Mouse (Mus musculus) spleen, adult 2 months (tissue): Measurements from ENCODE around the gene Gpc5. TPM values are rescaled to one million over a fixed set of nuclear protein-coding genes. Genes with fewer than 3 reads are reported as not detected.

ENCODE experiments used
- DNase-seq, 2 experiments: peaks; one replicate each; pipeline versions ENCODE4 v3.0.0 to v3.0.0-alpha.2; 2012 to 2021; ENCODE audit warnings: low spot score in 2 of 2, low read depth in 1 of 2
- H3K27ac ChIP-seq: fragments of 200-500 bp; 2 replicates; pipeline ENCODE4 v1.5.1; 2012; ENCODE audit warnings: low read length, inconsistent platforms; ENCODE audit not compliant: insufficient read depth
- H3K27me3 ChIP-seq: fragments of 200-500 bp; 2 replicates; pipeline ENCODE4 v1.6.1; 2012; ENCODE audit warnings: mild to moderate bottlenecking, moderate library complexity, low read length, inconsistent platforms; ENCODE audit not compliant: control insufficient read depth, insufficient read depth
- H3K36me3 ChIP-seq: fragments of 200-500 bp; 2 replicates; pipeline ENCODE4 v1.6.1; 2012; ENCODE audit warnings: mild to moderate bottlenecking, low read length, inconsistent platforms; ENCODE audit not compliant: control insufficient read depth, insufficient read depth
- H3K4me1 ChIP-seq: fragments of 200-500 bp; 2 replicates; pipeline ENCODE4 v1.6.1; 2011; ENCODE audit warnings: inconsistent platforms; ENCODE audit not compliant: control insufficient read depth, insufficient read depth, insufficient read length
- H3K4me3 ChIP-seq: fragments of 200-500 bp; 2 replicates; pipeline ENCODE4 v1.5.1; 2011; ENCODE audit warnings: mild to moderate bottlenecking, inconsistent platforms; ENCODE audit not compliant: insufficient read depth, insufficient read length; ENCODE audit errors: extremely low read depth
- CTCF ChIP-seq: fragments of 200-500 bp; IDR thresholded peaks from 2 replicates; pipeline ENCODE4 v1.5.1; 2011; ENCODE audit warnings: mild to moderate bottlenecking, inconsistent platforms; ENCODE audit not compliant: insufficient read depth, insufficient read length, insufficient replicate concordance; ENCODE audit errors: extremely low read depth
- POLR2A ChIP-seq: fragments of 200-500 bp; IDR thresholded peaks from 2 replicates; pipeline ENCODE4 v1.6.1; 2011; ENCODE audit warnings: low read depth, low read length, inconsistent platforms
- WGBS: fragments of 180-500 bp; shearing (Covaris S2); methylation state at CpG from one replicate; pipeline ENCODE4 v1.1.7; 2018; 5-methylcytosine and 5-hydroxymethylcytosine counted together
- polyA plus RNA-seq: library from polyadenylated mRNA; depleted of rRNA; stranded (reverse); fragments of >200 nt; gene quantifications from 2 replicates; pipeline ENCODE4 v1.2.3, GENCODE M21; 2012

The Gpc5 gene
- polyA plus RNA-seq, 1 experiment, result not detected

GRCm38 (mm10) chr14:115976062-115976461, 884.0 kb downstream of the Gpc5 start:
- Histone ChIP-seq H3K36me3 (no peaks in the 10 kb centered on the region), H3K4me3 (no peak overlapping the region), H3K27me3 (no peaks in the 10 kb centered on the region), H3K27ac (no peak overlapping the region), H3K4me1 (no peaks in the 10 kb centered on the region)
- TF ChIP-seq CTCF (no peak), POLR2A (no peak)
- 88% methylated on average over 1 of the region's 1 CpGs for WGBS
- no peak for DNase-seq

GRCm38 (mm10) chr14:115979233-115979632, 887.2 kb downstream of the Gpc5 start:
- TF ChIP-seq CTCF (no peak), POLR2A (no peak)
- no peak for DNase-seq

DNA sequence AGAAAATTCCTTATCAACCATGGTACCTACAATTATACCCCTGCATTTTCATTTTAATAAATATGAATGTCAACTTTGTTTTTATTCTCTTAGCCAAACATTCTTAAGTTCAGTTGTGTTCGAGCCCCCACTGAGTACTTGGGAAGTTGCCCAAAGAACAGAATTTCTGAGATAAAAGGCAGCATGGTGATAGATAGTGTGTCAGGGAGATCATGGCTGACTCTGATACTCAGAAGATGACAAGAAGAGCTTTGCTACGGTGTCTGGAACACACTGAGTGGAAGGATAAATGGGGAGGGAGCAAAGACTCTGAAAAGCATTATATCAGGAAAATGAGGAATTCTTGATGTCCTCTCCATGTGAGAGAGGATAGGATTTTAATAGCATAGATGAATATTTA, 898.7 kb downstream of the Gpc5 start:
- TF ChIP-seq POLR2A (no peak), CTCF (no peak)
- Histone ChIP-seq H3K36me3 (no peaks in the 10 kb centered on the region), H3K27ac (no peak overlapping the region), H3K4me3 (no peak overlapping the region), H3K27me3 (no peaks in the 10 kb centered on the region), H3K4me1 (no peaks in the 10 kb centered on the region)
- DNase-seq, result no peak
- WGBS, result 72% methylated on average over 2 of the region's 2 CpGs

More at GRCm38 (mm10) chr14:115979233-115979632, 887.2 kb downstream of the Gpc5 start:
- H3K27ac ChIP-seq, result no peak overlapping the region
- H3K27me3 ChIP-seq, result no peaks in the 10 kb centered on the region
- no peak overlapping the region for H3K4me3 ChIP-seq
- 17% methylated on average over 2 of the region's 2 CpGs for WGBS
- no peaks in the 10 kb centered on the region for H3K4me1 ChIP-seq
- no peaks in the 10 kb centered on the region for H3K36me3 ChIP-seq

- TF ChIP-seq POLR2A (no peak), CTCF (no peak)
- H3K4me3 ChIP-seq, result no peak overlapping the region
- no peak overlapping the region for H3K27ac ChIP-seq
- no peak for DNase-seq
- no peaks in the 10 kb centered on the region for H3K4me1 ChIP-seq
- WGBS, result 75% methylated on average over 5 of the region's 5 CpGs
- no peaks in the 10 kb centered on the region for H3K36me3 ChIP-seq
- H3K27me3 ChIP-seq, result no peaks in the 10 kb centered on the region
These were observed 901.6 kb downstream of the Gpc5 start for GRCm38 (mm10) chr14:115993520-115994106.

- Histone ChIP-seq H3K27ac (no peak overlapping the region), H3K4me3 (no peak overlapping the region), H3K36me3 (no peaks in the 10 kb centered on the region), H3K27me3 (no peaks in the 10 kb centered on the region), H3K4me1 (no peaks in the 10 kb centered on the region)
- TF ChIP-seq CTCF, result no peak
- no peak for TF ChIP-seq POLR2A
- DNase-seq, result no peak
- 78% methylated on average over 4 of the region's 4 CpGs for WGBS
These were observed 906.9 kb downstream of the Gpc5 start for GRCm38 (mm10) chr14:115998931-115999330.

- no peak for DNase-seq
- TF ChIP-seq POLR2A, result no peak
- no peak for TF ChIP-seq CTCF
- WGBS, result 67% methylated on average over 4 of the region's 4 CpGs
These were observed 995.0 kb downstream of the Gpc5 start for GRCm38 (mm10) chr14:116087010-116087409.

DNA sequence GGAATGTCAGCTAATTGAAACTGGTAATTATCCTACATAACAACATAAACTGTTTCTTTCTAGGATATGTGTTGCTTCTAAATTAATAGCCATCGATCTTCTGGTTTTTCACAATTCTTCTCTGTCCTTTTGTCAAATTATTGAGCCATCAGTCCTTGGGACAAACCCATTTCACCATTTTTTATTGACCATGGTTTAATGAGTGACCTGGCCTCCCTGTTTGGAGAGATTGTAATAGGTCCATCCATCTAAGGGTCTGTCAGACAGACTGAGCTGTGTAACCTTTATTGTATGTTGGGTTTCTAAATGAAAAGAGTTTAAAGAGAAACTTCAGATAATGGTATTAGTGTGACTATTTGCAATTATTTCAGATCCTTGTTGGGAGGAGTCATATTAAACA, 1035.9 kb downstream of the Gpc5 start:
- 79% methylated on average over 1 of the region's 1 CpGs for WGBS
- H3K4me1 ChIP-seq, result no peaks in the 10 kb centered on the region
- no peak for DNase-seq
- no peak overlapping the region for H3K27ac ChIP-seq
- TF ChIP-seq CTCF (no peak), POLR2A (no peak)
- no peaks in the 10 kb centered on the region for H3K27me3 ChIP-seq
- H3K36me3 ChIP-seq, result no peaks in the 10 kb centered on the region
- no peak overlapping the region for H3K4me3 ChIP-seq

More at GRCm38 (mm10) chr14:116087010-116087409, 995.0 kb downstream of the Gpc5 start:
- no peak overlapping the region for H3K4me3 ChIP-seq
- H3K27ac ChIP-seq, result no peak overlapping the region
- no peaks in the 10 kb centered on the region for H3K4me1 ChIP-seq
- no peaks in the 10 kb centered on the region for H3K27me3 ChIP-seq
- H3K36me3 ChIP-seq, result no peaks in the 10 kb centered on the region

DNA sequence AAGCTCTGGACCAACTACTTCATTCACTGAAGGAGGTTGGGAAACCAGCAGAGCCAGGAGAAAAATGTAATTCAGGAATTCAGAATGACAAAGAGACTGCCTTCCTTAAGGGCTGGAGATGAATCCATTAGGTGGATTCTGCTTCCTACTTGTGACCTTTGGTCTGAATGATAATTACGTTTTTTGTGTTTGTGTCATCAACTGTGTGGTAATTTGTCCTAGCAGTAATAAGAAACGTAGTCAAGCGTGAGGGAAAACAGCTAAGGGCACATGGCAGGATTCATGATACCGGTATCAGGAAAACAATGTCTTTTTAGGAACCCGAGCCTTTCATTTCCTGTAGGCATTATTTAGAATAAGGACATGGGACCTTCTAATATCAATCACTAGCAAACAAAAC, 1045.3 kb downstream of the Gpc5 start:
- TF ChIP-seq POLR2A (no peak), CTCF (no peak)
- 80% methylated on average over 5 of the region's 5 CpGs for WGBS
- no peak overlapping the region for H3K4me3 ChIP-seq
- no peaks in the 10 kb centered on the region for H3K27me3 ChIP-seq
- no peaks in the 10 kb centered on the region for H3K4me1 ChIP-seq
- H3K27ac ChIP-seq, result no peak overlapping the region
- no peak for DNase-seq
- no peaks in the 10 kb centered on the region for H3K36me3 ChIP-seq
